Mouse (Mus musculus): Measurements from ENCODE around the gene Gnai1.
"Not testable (repeated sequence)": the region's sequence is repeated elsewhere in the genome, so short reads cannot be mapped to it uniquely, and the experiment has no call there.

The Gnai1 gene

GRCm38 (mm10) chr5:18360281-18360819 lies at the start of gene Gnai1:
Gene Gnai1 (minus strand): TSS chr5:18360355.
- in situ Hi-C loops (cut with MboI, MseI): no loop called here

- in situ Hi-C loops (cut with MboI, MseI): no loop called here
These were observed 7.7 kb upstream of the Gnai1 start for GRCm38 (mm10) chr5:18367864-18368263.

- in situ Hi-C loops (cut with MboI, MseI): no loop called here
These were observed 5.3 kb upstream of the Gnai1 start for GRCm38 (mm10) chr5:18365460-18365859.

- in situ Hi-C loops (cut with MboI, MseI): no loop called here
These were observed 801 bp upstream of the Gnai1 start for GRCm38 (mm10) chr5:18360956-18361355.

GRCm38 (mm10) chr5:18359376-18360280 lies 527 bp downstream of the Gnai1 start:
- in situ Hi-C loops (cut with MboI, MseI): no loop called here

GRCm38 (mm10) chr5:18358778-18359177 lies 1.4 kb downstream of the Gnai1 start:
- in situ Hi-C loops (cut with MboI, MseI): no loop called here

GRCm38 (mm10) chr5:18358191-18358590 lies 2.0 kb downstream of the Gnai1 start:
- in situ Hi-C loops (cut with MboI, MseI): no loop called here

- in situ Hi-C loops (cut with MboI, MseI): no loop called here
These were observed 12.9 kb downstream of the Gnai1 start for GRCm38 (mm10) chr5:18347297-18347696.

GRCm38 (mm10) chr5:18343455-18344142 lies 16.6 kb downstream of the Gnai1 start:
- in situ Hi-C loops (cut with MboI, MseI): no loop called here

GRCm38 (mm10) chr5:18342765-18343454 lies 17.2 kb downstream of the Gnai1 start:
- in situ Hi-C loops (cut with MboI, MseI): no loop called here

- in situ Hi-C loops (cut with MboI, MseI): not testable (repeated sequence)
These were observed 18.3 kb downstream of the Gnai1 start for GRCm38 (mm10) chr5:18341876-18342275.

GRCm38 (mm10) chr5:18332256-18332655 lies 27.9 kb downstream of the Gnai1 start:
- in situ Hi-C loops (cut with MboI, MseI): loop anchor here (10.0 kb wide), 1 partner anchor 1217 kb away; no protein-coding TSS in a partner anchor

- in situ Hi-C loops (cut with MboI, MseI): loop anchor here (10.0 kb wide), 1 partner anchor 1216 kb away; no protein-coding TSS in a partner anchor
These were observed 29.4 kb downstream of the Gnai1 start for GRCm38 (mm10) chr5:18330726-18331125.

- in situ Hi-C loops (cut with MboI, MseI): no loop called here
These were observed 34.0 kb downstream of the Gnai1 start for GRCm38 (mm10) chr5:18326159-18326558.

GRCm38 (mm10) chr5:18323534-18323933 lies 36.6 kb downstream of the Gnai1 start:
- in situ Hi-C loops (cut with MboI, MseI): no loop called here

GRCm38 (mm10) chr5:18321661-18322060 lies 38.5 kb downstream of the Gnai1 start:
- in situ Hi-C loops (cut with MboI, MseI): no loop called here

- in situ Hi-C loops (cut with MboI, MseI): no loop called here
These were observed 41.3 kb downstream of the Gnai1 start for GRCm38 (mm10) chr5:18318846-18319245.

- in situ Hi-C loops (cut with MboI, MseI): no loop called here
These were observed 52.8 kb downstream of the Gnai1 start for GRCm38 (mm10) chr5:18307229-18307804.

- in situ Hi-C loops (cut with MboI, MseI): no loop called here
These were observed 63.6 kb downstream of the Gnai1 start for GRCm38 (mm10) chr5:18296584-18296983.

- in situ Hi-C loops (cut with MboI, MseI): no loop called here
These were observed 67.4 kb downstream of the Gnai1 start for GRCm38 (mm10) chr5:18292744-18293143.

GRCm38 (mm10) chr5:18289530-18289929 lies 70.6 kb downstream of the Gnai1 start:
- in situ Hi-C loops (cut with MboI, MseI): no loop called here
